Mouse (Mus musculus): ENCODE results near the gene Wnt10b. TPM values are rescaled to one million over a fixed set of nuclear protein-coding genes. Genes with fewer than 3 reads are reported as not detected.

The Wnt10b gene
- total RNA-seq, 4 experiments from 2014 or later: 0.16 to 0.44 (median 0.26) TPM; not detected in 1

- DNase-seq (ENCODE audit: low spot score): no peak
Measured at GRCm38 (mm10) chr15:98729791-98730545, 48.0 kb downstream of the Wnt10b start.

- no peak for DNase-seq (ENCODE audit: low spot score)
Measured at GRCm38 (mm10) chr15:98728366-98728765, 49.6 kb downstream of the Wnt10b start.

- peak; percentile 57 for DNase-seq (ENCODE audit: low spot score)
Measured at GRCm38 (mm10) chr15:98727443-98728321, 50.3 kb downstream of the Wnt10b start, which contains the start of gene Fkbp11. Gene Fkbp11 (minus strand): TSS chr15:98728198.

- no peak for DNase-seq (ENCODE audit: low spot score)
Measured at GRCm38 (mm10) chr15:98726746-98727145, 51.2 kb downstream of the Wnt10b start.

GRCm38 (mm10) chr15:98726079-98726478 lies 51.9 kb downstream of the Wnt10b start:
- no peak for DNase-seq (ENCODE audit: low spot score)

GRCm38 (mm10) chr15:98724441-98724840 lies 53.5 kb downstream of the Wnt10b start:
- DNase-seq (ENCODE audit: low spot score): no peak

GRCm38 (mm10) chr15:98722854-98723253 lies 55.1 kb downstream of the Wnt10b start:
- no peak for DNase-seq (ENCODE audit: low spot score)

- no peak for DNase-seq (ENCODE audit: low spot score)
Measured at GRCm38 (mm10) chr15:98722191-98722590, 55.8 kb downstream of the Wnt10b start.

Other genes with a start within 250 kb of the Wnt10b start
- 10 to 100 TPM; 77.7 to 87.7 (median 81.1) TPM for gene Kansl2, start 243.9 kb downstream of the Wnt10b start, total RNA-seq (2022)
- 10 to 100 TPM; 26.7 to 34.8 (median 30.0) TPM for gene Ccnt1, start 207.2 kb downstream of the Wnt10b start, total RNA-seq (2022)
- 1 to 10 TPM; 1.6 to 4.2 (median 2.3) TPM for gene 4930415O20Rik, start 207.1 kb downstream of the Wnt10b start, total RNA-seq (2022)
- gene Adcy6, start 168.1 kb downstream of the Wnt10b start, total RNA-seq (2022): 100 to 1,000 TPM; 136 to 213 (median 183) TPM
- gene Cacnb3, start 147.3 kb downstream of the Wnt10b start, total RNA-seq (2022): 1 to 10 TPM; 2.0 to 2.8 (median 2.6) TPM
- 10 to 100 TPM; 53.2 to 61.7 (median 56.4) TPM for gene Ddx23, start 115.3 kb downstream of the Wnt10b start, total RNA-seq (2022)
- gene Rnd1, start 100.7 kb downstream of the Wnt10b start, total RNA-seq (2022): 1 to 10 TPM in 3 of 4 experiments, under 1 TPM in 1; 1.00 to 2.1 (median 1.2) TPM
- gene Ccdc65, start 69.9 kb downstream of the Wnt10b start, total RNA-seq (2022): 1 to 10 TPM in 1 of 4 experiments, under 1 TPM in 3; 0.41 to 1.1 (median 0.84) TPM
- gene Fkbp11, start 50.0 kb downstream of the Wnt10b start, total RNA-seq (2022): 1 to 10 TPM; 5.6 to 9.4 (median 7.7) TPM
- 10 to 100 TPM; 18.0 to 20.9 (median 19.1) TPM for gene Arf3, start 14.9 kb downstream of the Wnt10b start, total RNA-seq (2022)
- gene Wnt1, start 11.7 kb upstream of the Wnt10b start, total RNA-seq (2022): not detected
- under 1 TPM; 0.63 to 0.84 (median 0.72) TPM for gene Ddn, start 31.3 kb upstream of the Wnt10b start, total RNA-seq (2022)
- 100 to 1,000 TPM in 2 of 4 experiments, 10 to 100 TPM in 2; 96.7 to 129 (median 109) TPM for gene Prkag1, start 53.4 kb upstream of the Wnt10b start, total RNA-seq (2022)
- 10 to 100 TPM; 54.7 to 66.1 (median 59.8) TPM for gene Kmt2d, start 93.1 kb upstream of the Wnt10b start, total RNA-seq (2022)
- gene Rhebl1, start 116.4 kb upstream of the Wnt10b start, total RNA-seq (2022): 1 to 10 TPM; 1.2 to 2.8 (median 1.9) TPM
- gene Dhh, start 120.4 kb upstream of the Wnt10b start, total RNA-seq (2022): 1 to 10 TPM in 2 of 4 experiments, under 1 TPM in 2; 0.72 to 1.6 (median 1.0) TPM
- gene Lmbr1l, start 140.1 kb upstream of the Wnt10b start, total RNA-seq (2022): 10 to 100 TPM in 2 of 4 experiments, 1 to 10 TPM in 2; 7.3 to 12.2 (median 10.0) TPM
- 100 to 1,000 TPM; 106 to 156 (median 115) TPM for gene Tuba1b, start 156.4 kb upstream of the Wnt10b start, total RNA-seq (2022)
- gene Gm49450, start 175.4 kb upstream of the Wnt10b start, total RNA-seq (2022): not detected
- 10 to 100 TPM; 37.4 to 83.6 (median 67.3) TPM for gene Tuba1a, start 175.6 kb upstream of the Wnt10b start, total RNA-seq (2022)

All from heart, adult 8-10 months (tissue).